Mouse (Mus musculus) ES-E14 (cell line): ENCODE measurements at regions not wholly inside any gene's neighbourhood (a gene's known extent, or its start where the extent isn't known, plus 50 kb on each side); places are given as distances from the start of the nearest gene placed in this dataset.

ENCODE experiments used
- CHD2 ChIP-seq: IDR thresholded peaks from 2 replicates; pipeline ENCODE4 v1.6.1; 2014; ENCODE audit warnings: mild to moderate bottlenecking, low read depth, low read length, inconsistent platforms
- ZC3H11A ChIP-seq: IDR thresholded peaks from 2 replicates; pipeline ENCODE4 v1.6.1; 2012; ENCODE audit warnings: low read depth, mild to moderate bottlenecking, inconsistent platforms, low read length, borderline replicate concordance
- ZNF384 ChIP-seq: IDR thresholded peaks from 2 replicates; pipeline ENCODE4 v1.6.1; 2012; ENCODE audit warnings: low read depth, low read length, inconsistent platforms

GRCm38 (mm10) chr17:42037089-42037488 lies 278.7 kb upstream of the Ptchd4 start:
- TF ChIP-seq CHD2 (no peak), ZC3H11A (no peak), ZNF384 (no peak)
